Mouse (Mus musculus) v-Abl transformed pro-B cells (cell line): ENCODE measurements around the gene Capn2.

Experiments
- in situ Hi-C, 2 experiments: fragments of 400-800 bp; cut with MboI; formaldehyde crosslinking; loops; one replicate each; pipeline ENCODE4 v1.15.1; 2025; ENCODE audit not compliant: unreplicated experiment in 2 of 2

Gene Capn2

GRCm38 (mm10) chr1:182527921-182528858, 10.8 kb upstream of the Capn2 start:
- in situ Hi-C loops = no loop called here

DNA sequence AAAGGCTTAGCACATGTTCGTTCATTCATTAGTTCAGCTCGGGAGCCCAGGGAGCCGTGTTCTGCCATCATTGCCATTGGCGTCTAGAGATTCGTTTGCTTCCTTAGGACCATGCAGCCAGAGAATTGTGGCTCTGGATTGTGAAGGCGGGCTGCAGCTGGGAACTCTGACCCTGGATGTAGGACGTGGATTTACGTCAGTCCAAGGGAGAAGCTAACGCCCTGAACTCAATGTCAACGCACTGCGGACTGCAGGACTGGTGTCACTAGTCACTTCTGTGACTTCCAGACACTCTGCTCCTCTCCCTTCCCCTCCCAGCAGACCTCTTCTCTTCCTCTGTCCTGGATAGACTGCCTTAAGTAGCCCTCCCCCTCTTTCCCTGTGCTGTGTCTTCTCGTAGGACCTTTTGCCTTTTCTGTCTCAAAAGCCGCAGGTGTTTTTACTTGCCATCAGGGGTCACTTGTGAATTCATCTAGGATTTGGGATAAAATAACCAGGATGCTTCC, 9.9 kb upstream of the Capn2 start:
- in situ Hi-C loops = no loop called here

- in situ Hi-C loops = no loop called here
Measured at GRCm38 (mm10) chr1:182525601-182526000, 8.2 kb upstream of the Capn2 start.

DNA sequence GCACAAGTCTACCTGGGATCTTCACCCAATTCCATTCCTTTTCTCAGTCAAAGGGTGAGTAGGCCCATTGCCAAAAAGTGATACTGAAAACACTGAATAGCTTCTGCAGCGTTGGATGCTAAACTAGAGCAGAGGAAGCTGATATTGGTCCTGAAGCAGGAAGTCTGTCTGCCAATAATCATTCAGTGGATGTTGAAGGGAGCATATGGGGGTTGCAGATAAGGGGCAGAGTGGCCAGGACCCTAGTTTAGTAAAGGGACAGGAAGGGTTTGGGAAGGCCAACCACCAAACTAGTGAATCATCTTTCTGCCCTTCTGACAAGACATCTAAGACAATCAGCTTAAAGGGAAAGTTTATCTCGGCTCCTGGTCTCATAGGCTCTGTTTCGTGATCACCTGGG, 6.3 kb upstream of the Capn2 start:
- in situ Hi-C loops = no loop called here

DNA sequence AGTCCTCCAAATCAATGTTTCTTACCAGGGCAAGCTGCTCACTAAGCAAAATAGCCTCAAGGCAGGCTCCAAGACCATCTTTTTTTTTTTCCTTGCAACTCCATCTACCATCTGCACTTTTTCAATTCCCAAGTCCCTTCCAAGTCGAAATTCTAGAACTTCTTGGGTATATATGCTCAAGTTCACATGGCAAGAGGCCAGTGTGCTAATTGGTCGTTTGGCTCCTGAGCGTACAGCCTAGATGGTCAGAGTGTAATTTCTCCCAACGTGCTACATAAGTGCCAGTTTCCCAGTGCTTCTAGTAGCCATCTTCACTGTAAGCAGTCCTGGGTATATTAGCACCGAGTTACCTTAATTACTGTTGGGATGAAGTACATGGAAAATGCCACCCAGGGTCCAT, 5.6 kb upstream of the Capn2 start:
- in situ Hi-C loops = no loop called here

DNA sequence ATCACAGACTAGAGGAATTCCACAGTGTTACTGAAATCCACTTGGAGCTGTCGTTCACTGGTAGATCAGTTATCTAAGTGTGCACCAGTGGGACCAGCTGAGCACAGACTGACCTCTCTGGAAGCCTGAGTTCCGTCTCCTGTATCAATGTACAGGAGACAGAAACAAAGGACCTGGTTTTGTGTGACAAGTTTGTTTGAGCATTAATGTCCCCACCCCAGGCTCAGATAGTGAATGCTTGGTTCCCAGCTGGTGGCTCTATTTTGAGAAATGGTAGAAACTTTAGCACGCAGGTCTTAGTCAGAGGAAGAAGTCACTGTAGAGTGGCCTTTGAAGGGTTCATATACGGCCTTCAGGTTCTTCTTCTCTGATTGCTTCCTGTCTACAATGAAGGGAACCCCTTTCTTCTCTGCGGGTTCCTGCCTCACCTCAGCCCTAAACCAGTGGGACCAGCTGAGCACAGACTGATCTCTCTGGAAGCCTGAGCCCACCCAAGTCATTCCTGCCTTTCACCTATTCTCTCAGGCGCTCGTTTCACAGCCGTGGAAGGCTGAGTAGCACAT, 3.6 kb upstream of the Capn2 start:
- in situ Hi-C loops = no loop called here

- in situ Hi-C loops = no loop called here
Measured at GRCm38 (mm10) chr1:182520091-182520937, 2.9 kb upstream of the Capn2 start.

GRCm38 (mm10) chr1:182519341-182519740, 1.9 kb upstream of the Capn2 start:
- in situ Hi-C loops = no loop called here

DNA sequence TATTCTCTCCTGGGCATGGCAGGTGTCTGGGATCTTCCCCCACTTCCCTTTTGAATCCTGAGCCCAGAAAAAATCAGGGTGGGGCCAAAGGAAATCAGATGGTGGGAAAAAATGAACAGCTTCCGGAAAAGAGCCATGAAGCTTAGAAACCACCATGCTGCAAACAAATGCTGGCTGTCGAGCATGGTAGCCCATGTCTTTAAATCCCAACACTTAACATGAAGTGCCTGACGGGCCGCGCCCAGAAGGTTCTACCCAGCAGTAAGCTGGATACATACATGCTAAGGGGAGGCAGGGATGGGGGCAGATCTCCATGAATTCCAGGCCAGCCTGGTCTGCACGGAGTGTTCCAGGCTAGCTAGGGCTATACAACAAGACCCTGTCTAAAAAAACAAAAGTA, 1.4 kb upstream of the Capn2 start:
- in situ Hi-C loops = no loop called here

- in situ Hi-C loops = no loop called here
Measured at GRCm38 (mm10) chr1:182518143-182518680, 804 bp upstream of the Capn2 start.

DNA sequence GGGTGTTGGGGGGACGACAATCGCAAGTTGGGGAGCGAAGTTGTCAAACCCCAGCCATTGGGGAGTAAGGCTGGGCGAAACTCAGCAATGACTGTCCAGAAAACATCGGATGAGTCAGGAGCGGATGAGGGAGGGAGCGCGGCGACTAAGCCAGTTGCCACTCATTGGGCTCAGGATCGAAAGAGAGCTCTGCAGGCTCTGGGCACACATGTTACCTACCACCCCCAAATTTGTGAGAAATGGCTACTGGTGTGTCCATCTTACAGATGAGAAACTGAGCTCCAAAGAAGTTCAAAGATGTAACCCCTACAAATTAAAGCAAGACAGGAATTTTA, 236 bp upstream of the Capn2 start:
- in situ Hi-C loops = no loop called here

- in situ Hi-C loops = no loop called here
Measured at GRCm38 (mm10) chr1:182514803-182515590, 2.4 kb downstream of the Capn2 start.

GRCm38 (mm10) chr1:182513714-182514113, 3.7 kb downstream of the Capn2 start:
- in situ Hi-C loops = no loop called here

DNA sequence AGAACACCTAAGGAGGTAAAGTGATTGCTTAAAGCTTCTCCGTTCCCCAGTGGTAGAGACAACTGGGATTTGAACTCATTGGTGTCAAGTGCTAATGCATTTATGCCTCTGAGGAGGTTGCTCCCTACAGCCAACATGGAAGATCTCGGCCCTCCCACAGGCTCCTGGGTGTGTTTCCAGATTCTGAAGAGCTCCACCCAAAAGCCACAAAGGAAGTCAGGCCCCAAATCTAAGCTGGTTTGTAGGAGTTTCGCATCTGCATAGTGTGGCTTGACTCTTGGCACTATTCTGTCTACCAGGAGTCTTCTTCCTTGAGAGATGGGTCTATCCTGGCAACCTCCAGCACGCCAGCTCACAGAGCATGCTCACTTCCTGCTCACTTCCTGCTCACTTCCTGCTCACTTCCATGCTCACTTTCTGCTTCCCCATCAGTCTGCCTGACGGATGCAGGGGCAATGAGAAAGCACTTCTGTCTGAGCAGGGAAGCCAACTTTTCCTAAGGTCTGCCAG, 4.5 kb downstream of the Capn2 start:
- in situ Hi-C loops = no loop called here

DNA sequence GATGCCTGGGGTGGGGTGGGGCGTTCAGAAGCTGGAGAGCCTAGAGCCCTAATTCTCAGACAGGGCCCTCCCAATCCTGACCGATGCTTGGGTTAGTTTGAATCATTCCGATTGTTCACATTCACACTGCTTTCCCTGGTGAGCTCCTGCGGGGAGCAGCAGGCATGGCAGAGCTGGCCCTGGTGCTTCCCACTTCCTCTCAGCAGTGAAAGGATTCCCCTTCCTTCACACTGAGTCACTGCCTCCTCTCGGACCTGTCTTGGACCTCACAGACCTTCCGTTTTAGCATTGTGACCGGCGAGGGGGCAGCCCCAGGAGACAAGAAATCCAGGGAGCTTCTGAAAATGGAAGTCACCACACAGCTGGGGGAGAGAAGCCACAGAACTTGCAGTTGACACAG, 5.6 kb downstream of the Capn2 start:
- in situ Hi-C loops = no loop called here

GRCm38 (mm10) chr1:182511073-182511472, 6.3 kb downstream of the Capn2 start:
- in situ Hi-C loops = no loop called here

DNA sequence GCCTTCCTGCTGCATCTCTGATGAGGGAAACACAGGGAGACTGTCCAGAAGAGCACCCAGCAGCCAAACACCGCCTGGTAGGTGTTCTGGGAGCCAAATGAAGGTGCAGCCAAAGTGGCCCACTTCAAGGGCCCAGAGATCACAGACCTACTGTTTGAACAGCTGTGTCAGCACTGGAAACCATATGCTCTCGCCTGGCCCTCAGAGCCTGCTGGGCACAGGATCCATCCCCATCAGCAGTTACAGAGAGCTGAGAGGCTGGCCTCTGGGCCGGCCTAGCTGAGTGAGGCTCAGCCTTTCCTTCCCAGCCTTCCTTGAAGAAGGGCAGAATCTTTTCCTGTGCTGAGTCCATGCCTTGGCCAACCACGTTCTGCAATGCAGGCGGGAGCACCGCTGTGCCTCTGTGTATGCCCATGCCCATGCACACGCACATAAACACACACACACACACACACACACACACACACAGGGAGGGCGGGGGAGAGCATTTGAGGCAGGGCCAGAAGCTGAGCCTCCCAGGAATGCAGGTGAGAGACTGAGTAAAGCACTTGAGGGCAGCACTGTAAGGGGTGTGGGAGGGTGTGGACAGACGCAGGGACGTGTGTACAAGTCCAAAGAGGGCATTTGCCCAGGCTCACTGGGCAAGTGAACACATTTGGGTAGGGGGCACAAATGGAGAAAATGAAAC, 8.2 kb downstream of the Capn2 start:
- in situ Hi-C loops = no loop called here

- in situ Hi-C loops = no loop called here
Measured at GRCm38 (mm10) chr1:182506229-182506986, 11.0 kb downstream of the Capn2 start.

GRCm38 (mm10) chr1:182505291-182505690, 12.1 kb downstream of the Capn2 start:
- in situ Hi-C loops = no loop called here
